Mouse (Mus musculus): ENCODE results near the gene Galt. TPM values are rescaled to one million over a fixed set of nuclear protein-coding genes. Genes with fewer than 3 reads are reported as not detected.
A peak's percentile ranks its signal among the peaks of the same experiment; 100 is the strongest.

The Galt gene
- polyA plus RNA-seq, 1 experiment from 2014 or later: 75.2 TPM

DNA sequence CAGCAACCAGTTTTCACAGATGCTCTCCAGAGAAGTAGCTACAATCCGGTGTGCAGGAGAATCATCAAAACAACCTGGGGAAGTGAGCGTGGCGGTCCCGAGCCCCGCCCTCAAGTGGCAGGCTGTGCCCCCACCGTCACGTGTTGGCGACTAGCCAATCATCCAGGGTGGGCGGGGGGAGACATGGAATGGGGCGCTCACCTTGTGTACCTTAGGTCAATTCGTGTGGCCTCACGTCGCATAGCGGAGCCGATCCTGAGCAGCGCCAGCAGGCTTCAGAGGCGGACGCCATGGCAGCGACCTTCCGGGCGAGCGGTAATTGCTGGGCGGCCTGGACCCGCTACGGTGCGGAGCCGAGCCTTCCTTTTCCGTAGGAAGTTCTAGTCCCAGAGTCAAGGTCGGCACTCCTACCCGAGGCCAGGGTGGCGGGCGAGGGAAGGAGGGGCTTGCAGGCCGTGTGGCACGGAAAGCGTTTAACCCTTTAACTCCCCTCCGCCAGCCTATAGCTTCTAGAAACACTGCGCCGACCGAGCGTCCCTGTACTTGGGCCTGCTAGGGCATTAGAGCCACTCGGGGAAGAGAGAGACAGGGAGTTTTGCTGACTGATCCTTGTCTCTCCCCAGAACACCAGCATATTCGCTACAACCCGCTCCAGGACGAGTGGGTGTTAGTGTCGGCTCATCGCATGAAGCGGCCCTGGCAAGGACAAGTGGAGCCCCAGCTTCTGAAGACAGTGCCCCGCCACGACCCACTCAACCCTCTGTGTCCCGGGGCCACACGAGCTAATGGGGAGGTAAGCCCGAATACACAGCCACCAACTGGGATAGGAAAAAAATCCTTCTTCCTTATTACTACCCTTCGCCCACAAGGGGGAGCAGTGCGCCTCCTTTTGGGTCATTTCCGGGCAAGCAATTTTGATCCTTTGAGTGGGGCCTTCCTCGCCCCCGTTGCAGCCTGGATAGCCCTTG lies 594 bp downstream of the Galt start, which contains the start of gene Sigmar1:
Sigmar1 (minus strand) TSS at position 820 of the 968 bp plus-strand sequence.
- Histone ChIP-seq H3K36me3 (ENCODE audit: insufficient read depth, low read length) (no peaks in the 10 kb centered on the region), H3K27me3 (ENCODE audit: insufficient read depth, low read length) (no peaks in the 10 kb centered on the region), H3K27ac (peak within 1 kb of the TSS; percentile 93), H3K4me2 (ENCODE audit: low read length) (peak within 1 kb of the TSS; percentile 87), H3K9me3 (replicated peaks; ENCODE audit: low read length) (no peaks in the 10 kb centered on the region), H3K9ac (ENCODE audit: low read depth, low read length) (peak within 1 kb of the TSS; percentile 85), H3K4me3 (replicated peaks; ENCODE audit: low read depth, low read length) (peak within 1 kb of the TSS; percentile 81), H3K4me1 (replicated peaks; ENCODE audit: insufficient read depth, low read length) (peaks cover 17% of the 10 kb centered on the region)
- ATAC-seq (replicated peaks; ENCODE audit: low FRiP score, low read depth): peak; percentile 65
- WGBS: under 1% methylated on average over 57 of the region's 57 CpGs
- peak; percentile 94 for DNase-seq (ENCODE audit: low spot score)
- peak; percentile 93 for TF ChIP-seq CTCF (IDR thresholded peaks at IDR 0.05; ENCODE audit: low read depth)

DNA sequence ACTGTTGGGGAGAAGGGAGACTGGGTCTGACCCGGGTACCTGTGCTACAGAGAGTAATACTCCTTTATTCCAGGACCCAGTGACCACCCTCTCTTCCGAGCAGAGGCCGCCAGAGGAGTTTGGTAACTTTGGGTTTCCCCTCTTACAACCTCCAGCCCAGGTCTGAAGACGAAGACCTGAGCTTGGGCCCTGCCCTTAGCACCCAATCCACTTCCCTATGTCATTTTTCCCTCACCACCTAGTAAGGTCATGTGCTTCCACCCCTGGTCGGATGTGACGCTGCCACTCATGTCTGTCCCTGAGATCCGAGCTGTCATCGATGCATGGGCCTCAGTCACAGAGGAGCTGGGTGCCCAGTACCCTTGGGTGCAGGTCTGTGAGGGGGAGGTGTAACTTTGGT lies 1.4 kb downstream of the Galt start:
- WGBS: 77% methylated on average over 8 of the region's 8 CpGs
- no peak overlapping the region for H3K27ac ChIP-seq
- TF ChIP-seq CTCF (IDR thresholded peaks at IDR 0.05; ENCODE audit: low read depth): no peak

DNA sequence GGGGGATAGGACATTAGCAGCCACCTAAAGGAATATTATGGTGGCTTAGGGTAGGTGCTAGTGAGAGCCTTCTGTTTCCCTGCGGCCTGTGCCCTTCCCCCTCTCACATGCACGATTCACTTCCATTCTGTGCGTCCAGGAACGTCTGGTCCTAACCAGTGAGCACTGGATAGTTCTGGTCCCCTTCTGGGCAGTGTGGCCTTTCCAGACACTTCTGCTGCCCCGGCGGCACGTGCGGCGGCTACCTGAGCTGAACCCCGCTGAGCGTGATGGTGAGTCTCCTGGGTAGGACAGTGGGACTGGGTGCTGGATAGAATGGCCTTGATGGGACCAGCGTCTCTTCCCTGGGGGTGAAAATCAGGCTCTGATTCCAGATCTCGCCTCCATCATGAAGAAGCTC lies 2.3 kb downstream of the Galt start:
- H3K4me3 ChIP-seq (replicated peaks; ENCODE audit: low read depth, low read length): no peak overlapping the region
- 86% methylated on average over 13 of the region's 13 CpGs for WGBS
- H3K4me1 ChIP-seq (replicated peaks; ENCODE audit: insufficient read depth, low read length): peaks cover 34% of the 10 kb centered on the region
- TF ChIP-seq CTCF (IDR thresholded peaks at IDR 0.05; ENCODE audit: low read depth): no peak
- H3K27ac ChIP-seq: no peak overlapping the region
- H3K9ac ChIP-seq (ENCODE audit: low read depth, low read length): no peak overlapping the region
- no peak for DNase-seq (ENCODE audit: low spot score)
- H3K4me2 ChIP-seq (ENCODE audit: low read length): no peak overlapping the region
- no peak for ATAC-seq (replicated peaks; ENCODE audit: low FRiP score, low read depth)
- no peaks in the 10 kb centered on the region for H3K9me3 ChIP-seq (replicated peaks; ENCODE audit: low read length)
- H3K36me3 ChIP-seq (ENCODE audit: insufficient read depth, low read length): no peaks in the 10 kb centered on the region
- H3K27me3 ChIP-seq (ENCODE audit: insufficient read depth, low read length): no peaks in the 10 kb centered on the region

More for the DNA sequence above, 1.4 kb downstream of the Galt start:
- no peak for ATAC-seq (replicated peaks; ENCODE audit: low FRiP score, low read depth)
- Histone ChIP-seq H3K9ac (ENCODE audit: low read depth, low read length) (peak overlapping the region; percentile 85; the same call in 1 of the 2 replicates), H3K27me3 (ENCODE audit: insufficient read depth, low read length) (no peaks in the 10 kb centered on the region), H3K4me2 (ENCODE audit: low read length) (peak overlapping the region; percentile 87), H3K4me1 (replicated peaks; ENCODE audit: insufficient read depth, low read length) (peaks cover 25% of the 10 kb centered on the region), H3K36me3 (ENCODE audit: insufficient read depth, low read length) (no peaks in the 10 kb centered on the region), H3K4me3 (replicated peaks; ENCODE audit: low read depth, low read length) (peak overlapping the region; percentile 81), H3K9me3 (replicated peaks; ENCODE audit: low read length) (no peaks in the 10 kb centered on the region)
- DNase-seq (ENCODE audit: low spot score): no peak

DNA sequence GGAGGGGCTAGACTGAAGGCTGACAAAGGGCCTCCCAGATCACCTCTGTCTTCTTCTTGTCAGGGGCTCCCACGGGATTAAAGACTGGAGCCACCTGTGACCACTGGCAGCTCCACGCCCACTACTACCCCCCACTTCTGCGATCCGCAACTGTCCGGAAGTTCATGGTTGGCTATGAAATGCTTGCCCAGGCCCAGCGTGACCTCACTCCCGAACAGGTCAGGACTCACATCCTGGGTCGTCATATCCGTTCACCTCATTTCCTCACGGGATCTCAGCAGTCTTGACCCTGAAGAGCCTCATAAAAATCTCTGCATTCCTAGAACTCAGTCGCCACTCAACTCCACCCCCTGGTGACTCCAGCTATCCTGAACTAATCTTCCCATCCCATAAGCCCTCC lies 3.0 kb downstream of the Galt start:
- H3K4me2 ChIP-seq (ENCODE audit: low read length): no peak overlapping the region
- ATAC-seq (replicated peaks; ENCODE audit: low FRiP score, low read depth) (no peak), DNase-seq (ENCODE audit: low spot score) (peak; percentile 45)
- H3K9ac ChIP-seq (ENCODE audit: low read depth, low read length): no peak overlapping the region
- TF ChIP-seq CTCF (IDR thresholded peaks at IDR 0.05; ENCODE audit: low read depth): no peak
- H3K36me3 ChIP-seq (ENCODE audit: insufficient read depth, low read length): no peaks in the 10 kb centered on the region
- 0 out of 2 replicates have a peak overlapping the region, but pooled peaks have one; percentile 44 for H3K27ac ChIP-seq
- WGBS: 23% methylated on average over 11 of the region's 11 CpGs
- no peaks in the 10 kb centered on the region for H3K27me3 ChIP-seq (ENCODE audit: insufficient read depth, low read length)
- H3K9me3 ChIP-seq (replicated peaks; ENCODE audit: low read length): no peaks in the 10 kb centered on the region
- H3K4me3 ChIP-seq (replicated peaks; ENCODE audit: low read depth, low read length): no peak overlapping the region
- peaks cover 39% of the 10 kb centered on the region for H3K4me1 ChIP-seq (replicated peaks; ENCODE audit: insufficient read depth, low read length)

DNA sequence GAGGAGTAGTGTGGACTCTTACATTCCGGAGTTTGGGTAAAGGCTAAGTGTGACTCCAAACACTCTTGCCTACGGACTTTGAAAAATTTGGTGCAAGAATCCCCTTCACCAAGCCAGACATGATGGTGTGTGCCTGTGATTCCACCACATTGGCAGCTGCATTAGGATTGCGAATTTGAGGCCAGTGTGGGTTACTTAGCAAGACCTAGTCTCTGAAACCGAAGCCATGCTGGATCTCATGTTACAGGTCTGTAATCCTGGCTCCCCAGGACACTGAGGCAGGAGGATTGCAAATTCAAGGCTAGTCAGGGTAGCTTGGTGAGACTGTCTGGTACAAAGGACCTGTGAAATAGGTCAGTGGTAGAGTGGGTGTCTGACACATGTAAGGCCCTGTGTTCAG lies 3.7 kb downstream of the Galt start:
- WGBS: 86% methylated on average over 4 of the region's 4 CpGs

DNA sequence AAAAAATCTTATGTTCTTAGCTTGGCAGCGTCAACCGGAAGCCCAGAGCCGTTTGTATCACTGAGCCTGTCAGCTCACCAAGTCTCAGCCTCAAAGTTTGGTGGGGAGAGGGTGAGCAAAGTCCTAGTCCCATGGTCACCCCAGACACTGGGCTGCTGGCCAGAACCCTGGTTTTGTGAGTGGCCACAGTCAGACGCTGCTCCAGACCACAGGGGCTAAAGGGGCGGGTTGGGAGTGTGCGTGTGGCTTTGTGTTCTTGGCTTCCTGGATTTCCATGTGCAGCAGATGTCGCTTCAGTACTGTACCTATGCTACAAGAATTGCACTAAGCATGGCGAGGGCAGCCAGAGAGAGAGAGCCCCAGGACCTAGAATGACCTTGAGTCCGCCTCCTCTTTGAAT lies 4.2 kb downstream of the Galt start:
- no peak overlapping the region for H3K9ac ChIP-seq (ENCODE audit: low read depth, low read length)
- no peaks in the 10 kb centered on the region for H3K36me3 ChIP-seq (ENCODE audit: insufficient read depth, low read length)
- H3K4me1 ChIP-seq (replicated peaks; ENCODE audit: insufficient read depth, low read length): peaks cover 39% of the 10 kb centered on the region
- TF ChIP-seq CTCF (IDR thresholded peaks at IDR 0.05; ENCODE audit: low read depth): no peak
- peak; percentile 42 for DNase-seq (ENCODE audit: low spot score)
- ATAC-seq (replicated peaks; ENCODE audit: low FRiP score, low read depth): no peak
- H3K9me3 ChIP-seq (replicated peaks; ENCODE audit: low read length): no peaks in the 10 kb centered on the region
- no peak overlapping the region for H3K4me3 ChIP-seq (replicated peaks; ENCODE audit: low read depth, low read length)
- peak overlapping the region; percentile 92 for H3K27ac ChIP-seq
- no peaks in the 10 kb centered on the region for H3K27me3 ChIP-seq (ENCODE audit: insufficient read depth, low read length)
- H3K4me2 ChIP-seq (ENCODE audit: low read length): no peak overlapping the region
- WGBS: 73% methylated on average over 9 of the region's 9 CpGs

More for the DNA sequence above, 3.7 kb downstream of the Galt start:
- H3K27me3 ChIP-seq (ENCODE audit: insufficient read depth, low read length): no peaks in the 10 kb centered on the region
- no peaks in the 10 kb centered on the region for H3K9me3 ChIP-seq (replicated peaks; ENCODE audit: low read length)
- no peak overlapping the region for H3K4me3 ChIP-seq (replicated peaks; ENCODE audit: low read depth, low read length)
- ATAC-seq (replicated peaks; ENCODE audit: low FRiP score, low read depth) (no peak), DNase-seq (ENCODE audit: low spot score) (no peak)
- no peaks in the 10 kb centered on the region for H3K36me3 ChIP-seq (ENCODE audit: insufficient read depth, low read length)
- H3K27ac ChIP-seq: peak overlapping the region; percentile 44; the same call in 1 of the 2 replicates
- no peak for TF ChIP-seq CTCF (IDR thresholded peaks at IDR 0.05; ENCODE audit: low read depth)
- no peak overlapping the region for H3K4me2 ChIP-seq (ENCODE audit: low read length)
- peaks cover 39% of the 10 kb centered on the region for H3K4me1 ChIP-seq (replicated peaks; ENCODE audit: insufficient read depth, low read length)
- no peak overlapping the region for H3K9ac ChIP-seq (ENCODE audit: low read depth, low read length)
